Mouse (Mus musculus): ENCODE data around the gene Fam53b. TPM values are rescaled to one million over a fixed set of nuclear protein-coding genes. Genes with fewer than 3 reads are reported as not detected.
A peak's percentile ranks its signal among the peaks of the same experiment; 100 is the strongest.

The Fam53b gene
- total and polyA plus RNA-seq, 2 experiments from 2014 or later: 9.4 to 17.3 TPM

- DNase-seq (ENCODE audit: low spot score) (no peak), ATAC-seq (ENCODE audit: low FRiP score) (no peak)
- WGBS: 29% methylated on average over 1 of the region's 1 CpGs
- peaks cover 18% of the 10 kb centered on the region for H3K36me3 ChIP-seq (ENCODE audit: insufficient read depth, low read length)
- TF ChIP-seq CTCF (IDR thresholded peaks at IDR 0.05): no peak
- no peak overlapping the region for H3K4me3 ChIP-seq (ENCODE audit: low read depth, low read length)
- no peaks in the 10 kb centered on the region for H3K9me3 ChIP-seq (ENCODE audit: low read length)
- no peak overlapping the region for H3K4me2 ChIP-seq (ENCODE audit: low read depth, low read length, poor library complexity, severe bottlenecking)
- H3K9ac ChIP-seq (replicated peaks; ENCODE audit: low read length, poor library complexity, severe bottlenecking): no peak overlapping the region
- H3K27me3 ChIP-seq (ENCODE audit: insufficient read depth, low read length): no peaks in the 10 kb centered on the region
- no peaks in the 10 kb centered on the region for H3K4me1 ChIP-seq (ENCODE audit: insufficient read depth, low read length)
- no peak overlapping the region for H3K27ac ChIP-seq (ENCODE audit: low read depth, low read length)
These were observed 10.8 kb upstream of the Fam53b start for GRCm38 (mm10) chr7:132824346-132825022.

- Histone ChIP-seq H3K9me3 (ENCODE audit: low read length) (no peaks in the 10 kb centered on the region), H3K4me1 (ENCODE audit: insufficient read depth, low read length) (no peaks in the 10 kb centered on the region), H3K36me3 (ENCODE audit: insufficient read depth, low read length) (peaks cover 18% of the 10 kb centered on the region), H3K9ac (replicated peaks; ENCODE audit: low read length, poor library complexity, severe bottlenecking) (no peak overlapping the region), H3K27ac (ENCODE audit: low read depth, low read length) (no peak overlapping the region), H3K4me3 (ENCODE audit: low read depth, low read length) (no peak overlapping the region), H3K27me3 (ENCODE audit: insufficient read depth, low read length) (no peaks in the 10 kb centered on the region), H3K4me2 (ENCODE audit: low read depth, low read length, poor library complexity, severe bottlenecking) (no peak overlapping the region)
- no peak for TF ChIP-seq CTCF (IDR thresholded peaks at IDR 0.05)
- no peak for DNase-seq (ENCODE audit: low spot score)
- ATAC-seq (ENCODE audit: low FRiP score): no peak
These were observed 10.1 kb upstream of the Fam53b start for GRCm38 (mm10) chr7:132823832-132824231.

- no peak for TF ChIP-seq CTCF (IDR thresholded peaks at IDR 0.05)
- Histone ChIP-seq H3K4me1 (ENCODE audit: insufficient read depth, low read length) (no peaks in the 10 kb centered on the region), H3K27ac (ENCODE audit: low read depth, low read length) (no peak overlapping the region), H3K9me3 (ENCODE audit: low read length) (no peaks in the 10 kb centered on the region), H3K4me3 (ENCODE audit: low read depth, low read length) (no peak overlapping the region), H3K9ac (replicated peaks; ENCODE audit: low read length, poor library complexity, severe bottlenecking) (no peak overlapping the region), H3K36me3 (ENCODE audit: insufficient read depth, low read length) (peaks cover 3% of the 10 kb centered on the region), H3K27me3 (ENCODE audit: insufficient read depth, low read length) (no peaks in the 10 kb centered on the region), H3K4me2 (ENCODE audit: low read depth, low read length, poor library complexity, severe bottlenecking) (no peak overlapping the region)
- 69% methylated on average over 3 of the region's 3 CpGs for WGBS
- ATAC-seq (ENCODE audit: low FRiP score) (no peak), DNase-seq (ENCODE audit: low spot score) (no peak)
These were observed 7.0 kb upstream of the Fam53b start for GRCm38 (mm10) chr7:132820692-132821091.

- no peak for ATAC-seq (ENCODE audit: low FRiP score)
- no peaks in the 10 kb centered on the region for H3K36me3 ChIP-seq (ENCODE audit: insufficient read depth, low read length)
- no peak overlapping the region for H3K4me3 ChIP-seq (ENCODE audit: low read depth, low read length)
- H3K27me3 ChIP-seq (ENCODE audit: insufficient read depth, low read length): no peaks in the 10 kb centered on the region
- no peak overlapping the region for H3K27ac ChIP-seq (ENCODE audit: low read depth, low read length)
- H3K4me1 ChIP-seq (ENCODE audit: insufficient read depth, low read length): 0 out of 2 replicates have a peak, but pooled peaks cover 3% of the 10 kb centered on the region
- no peak overlapping the region for H3K9ac ChIP-seq (replicated peaks; ENCODE audit: low read length, poor library complexity, severe bottlenecking)
- H3K9me3 ChIP-seq (ENCODE audit: low read length): no peaks in the 10 kb centered on the region
- TF ChIP-seq CTCF (IDR thresholded peaks at IDR 0.05): no peak
- H3K4me2 ChIP-seq (ENCODE audit: low read depth, low read length, poor library complexity, severe bottlenecking): no peak overlapping the region
- DNase-seq (ENCODE audit: low spot score): no peak
- WGBS: 55% methylated on average over 6 of the region's 6 CpGs
These were observed 3.4 kb upstream of the Fam53b start for GRCm38 (mm10) chr7:132817056-132817455.

GRCm38 (mm10) chr7:132816528-132816927 is 2.8 kb upstream of the Fam53b start:
- Histone ChIP-seq H3K4me1 (ENCODE audit: insufficient read depth, low read length) (peaks cover 8% of the 10 kb centered on the region; the same call in 1 of the 2 replicates), H3K36me3 (ENCODE audit: insufficient read depth, low read length) (no peaks in the 10 kb centered on the region), H3K4me3 (ENCODE audit: low read depth, low read length) (no peak overlapping the region), H3K27me3 (ENCODE audit: insufficient read depth, low read length) (no peaks in the 10 kb centered on the region), H3K27ac (ENCODE audit: low read depth, low read length) (no peak overlapping the region), H3K4me2 (ENCODE audit: low read depth, low read length, poor library complexity, severe bottlenecking) (no peak overlapping the region), H3K9ac (replicated peaks; ENCODE audit: low read length, poor library complexity, severe bottlenecking) (no peak overlapping the region), H3K9me3 (ENCODE audit: low read length) (no peaks in the 10 kb centered on the region)
- no peak for TF ChIP-seq CTCF (IDR thresholded peaks at IDR 0.05)
- 35% methylated on average over 2 of the region's 2 CpGs for WGBS
- no peak for ATAC-seq (ENCODE audit: low FRiP score)
- no peak for DNase-seq (ENCODE audit: low spot score)

GRCm38 (mm10) chr7:132815081-132815480 is 1.4 kb upstream of the Fam53b start:
- Histone ChIP-seq H3K27me3 (ENCODE audit: insufficient read depth, low read length) (no peaks in the 10 kb centered on the region), H3K9me3 (ENCODE audit: low read length) (no peaks in the 10 kb centered on the region)

More at GRCm38 (mm10) chr7:132815081-132815480, 1.4 kb upstream of the Fam53b start:
- H3K36me3 ChIP-seq (ENCODE audit: insufficient read depth, low read length): no peaks in the 10 kb centered on the region
- no peak for ATAC-seq (ENCODE audit: low FRiP score)
- no peak overlapping the region for H3K4me2 ChIP-seq (ENCODE audit: low read depth, low read length, poor library complexity, severe bottlenecking)
- H3K27ac ChIP-seq (ENCODE audit: low read depth, low read length): no peak overlapping the region
- peak; percentile 37 for TF ChIP-seq CTCF (IDR thresholded peaks at IDR 0.05)
- peaks cover 8% of the 10 kb centered on the region; the same call in 1 of the 2 replicates for H3K4me1 ChIP-seq (ENCODE audit: insufficient read depth, low read length)
- no peak for DNase-seq (ENCODE audit: low spot score)
- WGBS: 79% methylated on average over 5 of the region's 5 CpGs
- H3K9ac ChIP-seq (replicated peaks; ENCODE audit: low read length, poor library complexity, severe bottlenecking): no peak overlapping the region
- no peak overlapping the region for H3K4me3 ChIP-seq (ENCODE audit: low read depth, low read length)
